Mouse (Mus musculus): ENCODE results near the gene Tshz2. TPM values are rescaled to one million over a fixed set of nuclear protein-coding genes. Genes with fewer than 3 reads are reported as not detected.

The Tshz2 gene
- polyA plus RNA-seq, 1 experiment from 2014 or later: 7.6 TPM

DNA sequence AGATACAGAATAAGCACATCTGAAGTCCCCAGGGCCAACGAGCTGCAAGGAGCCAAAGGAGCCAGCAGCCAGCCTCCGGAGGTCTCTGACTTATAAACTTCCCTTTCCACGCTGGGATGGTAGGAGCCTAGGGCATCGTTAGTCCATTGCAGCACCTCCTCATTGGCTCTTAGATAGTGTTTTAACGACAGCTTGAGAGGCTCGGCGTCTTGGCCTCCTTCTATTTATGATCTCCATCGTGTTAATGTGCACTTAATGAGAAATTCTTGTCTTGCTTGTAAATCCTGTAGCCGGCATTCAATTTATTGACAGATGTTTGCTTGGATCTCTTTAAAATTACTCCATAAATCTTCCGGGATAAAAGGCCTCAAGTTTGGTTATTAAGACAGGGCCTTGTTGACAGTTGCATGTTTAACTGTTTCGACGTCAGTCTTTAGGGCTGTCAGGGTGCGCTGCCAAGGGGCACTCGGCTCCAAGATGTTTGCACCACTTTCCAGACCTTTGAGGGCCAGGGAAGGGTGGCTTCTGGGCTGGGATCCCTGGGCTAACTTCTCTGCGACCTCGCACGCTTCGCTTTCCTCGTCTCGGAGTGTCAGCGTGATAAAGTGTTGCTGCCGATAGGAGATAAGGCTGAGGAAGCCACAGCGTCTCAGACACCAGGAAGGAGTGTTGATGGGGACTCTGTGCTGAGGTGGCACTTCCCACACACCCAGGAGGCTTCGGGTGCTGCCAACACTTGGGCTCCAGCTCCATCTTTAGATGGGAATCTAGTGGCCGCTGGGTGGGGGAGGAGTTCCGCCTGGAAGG is 150.3 kb downstream of the Tshz2 start:
- 25% methylated on average over 26 of the region's 26 CpGs for WGBS
- Histone ChIP-seq H3K27ac (peak overlapping the region; percentile 62; the same call in 1 of the 2 replicates), H3K4me3 (no peak overlapping the region), H3K27me3 (ENCODE audit: low read depth, poor library complexity, severe bottlenecking) (0 out of 2 replicates have a peak, but pooled peaks cover 3% of the 10 kb centered on the region), H3K9me3 (replicated peaks) (no peaks in the 10 kb centered on the region), H3K4me1 (peaks cover 64% of the 10 kb centered on the region), H3K36me3 (peaks cover 5% of the 10 kb centered on the region; the same call in 1 of the 2 replicates)
- DNase-seq (ENCODE audit: low spot score): no peak

DNA sequence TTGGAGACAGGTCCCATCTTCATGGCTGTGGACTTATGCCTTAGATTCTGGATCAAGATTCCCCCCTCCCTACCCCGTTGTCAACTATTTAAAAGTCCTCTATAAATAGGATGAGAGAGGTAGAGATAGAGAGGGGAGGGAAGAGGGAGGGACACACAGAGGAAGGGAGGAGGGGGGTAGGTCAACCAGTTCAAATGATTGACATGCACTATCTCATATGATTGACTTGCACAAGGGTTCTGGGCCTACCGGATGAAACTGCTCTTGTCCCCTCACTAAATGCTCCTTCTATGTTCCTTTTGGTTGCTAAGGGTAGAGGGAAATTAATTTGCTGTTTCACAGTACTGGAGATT is 150.8 kb downstream of the Tshz2 start:
- Histone ChIP-seq H3K4me3 (no peak overlapping the region), H3K36me3 (peaks cover 5% of the 10 kb centered on the region; the same call in 1 of the 2 replicates), H3K27me3 (ENCODE audit: low read depth, poor library complexity, severe bottlenecking) (0 out of 2 replicates have a peak, but pooled peaks cover 3% of the 10 kb centered on the region), H3K27ac (0 out of 2 replicates have a peak overlapping the region, but pooled peaks have one; percentile 62), H3K4me1 (peaks cover 69% of the 10 kb centered on the region), H3K9me3 (replicated peaks) (no peaks in the 10 kb centered on the region)
- no peak for DNase-seq (ENCODE audit: low spot score)
- 86% methylated on average over 2 of the region's 2 CpGs for WGBS

DNA sequence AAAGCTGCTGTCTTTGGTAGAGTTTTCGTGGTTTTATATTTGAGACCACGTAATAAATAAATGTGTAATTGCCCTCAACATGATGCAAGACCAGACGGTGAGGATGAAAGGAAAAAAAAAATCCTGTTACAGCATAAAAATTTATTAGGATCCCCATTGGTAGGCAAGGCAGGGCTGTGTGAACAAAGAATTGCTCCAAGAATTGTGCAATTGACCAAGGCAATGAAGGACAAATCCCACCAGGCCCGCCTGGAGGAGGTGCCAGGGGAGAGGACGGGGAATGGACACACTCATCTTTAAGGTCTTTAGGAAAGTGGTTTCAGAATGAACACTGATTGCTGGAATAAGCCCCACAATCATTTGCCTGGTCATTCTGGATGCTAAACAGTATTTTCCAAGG is 154.6 kb downstream of the Tshz2 start:
- Histone ChIP-seq H3K4me3 (no peak overlapping the region), H3K36me3 (peaks cover 5% of the 10 kb centered on the region; the same call in 1 of the 2 replicates), H3K27me3 (ENCODE audit: low read depth, poor library complexity, severe bottlenecking) (no peaks in the 10 kb centered on the region), H3K9me3 (replicated peaks) (no peaks in the 10 kb centered on the region), H3K27ac (peak overlapping the region; percentile 17; the same call in 1 of the 2 replicates), H3K4me1 (peaks cover 84% of the 10 kb centered on the region)
- DNase-seq (ENCODE audit: low spot score): peak; percentile 43
- 43% methylated on average over 5 of the region's 5 CpGs for WGBS

DNA sequence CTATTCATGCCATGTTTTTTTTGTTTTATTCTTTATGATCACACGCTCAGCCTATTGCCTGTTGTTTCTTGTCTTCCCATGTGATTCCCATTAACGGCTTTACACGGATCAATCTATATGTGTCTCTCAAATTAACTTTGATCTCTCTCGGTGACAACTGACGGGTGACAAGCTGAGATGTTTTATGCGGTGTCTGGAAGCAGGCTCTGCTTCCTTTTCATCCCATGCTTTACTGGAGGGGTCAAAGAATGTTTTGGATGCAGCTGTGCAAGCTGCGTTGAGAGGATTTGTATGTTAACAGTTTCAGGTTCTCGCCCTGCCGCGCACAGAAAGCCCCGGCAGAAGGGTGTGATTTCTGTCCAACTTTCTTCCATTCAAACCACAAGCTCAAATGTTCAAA is 155.1 kb downstream of the Tshz2 start:
- Histone ChIP-seq H3K4me1 (peaks cover 84% of the 10 kb centered on the region), H3K27ac (peak overlapping the region; percentile 17; the same call in 1 of the 2 replicates), H3K36me3 (peaks cover 5% of the 10 kb centered on the region; the same call in 1 of the 2 replicates), H3K9me3 (replicated peaks) (no peaks in the 10 kb centered on the region), H3K4me3 (no peak overlapping the region), H3K27me3 (ENCODE audit: low read depth, poor library complexity, severe bottlenecking) (no peaks in the 10 kb centered on the region)
- DNase-seq (ENCODE audit: low spot score): peak; percentile 47
- WGBS: 24% methylated on average over 11 of the region's 11 CpGs

DNA sequence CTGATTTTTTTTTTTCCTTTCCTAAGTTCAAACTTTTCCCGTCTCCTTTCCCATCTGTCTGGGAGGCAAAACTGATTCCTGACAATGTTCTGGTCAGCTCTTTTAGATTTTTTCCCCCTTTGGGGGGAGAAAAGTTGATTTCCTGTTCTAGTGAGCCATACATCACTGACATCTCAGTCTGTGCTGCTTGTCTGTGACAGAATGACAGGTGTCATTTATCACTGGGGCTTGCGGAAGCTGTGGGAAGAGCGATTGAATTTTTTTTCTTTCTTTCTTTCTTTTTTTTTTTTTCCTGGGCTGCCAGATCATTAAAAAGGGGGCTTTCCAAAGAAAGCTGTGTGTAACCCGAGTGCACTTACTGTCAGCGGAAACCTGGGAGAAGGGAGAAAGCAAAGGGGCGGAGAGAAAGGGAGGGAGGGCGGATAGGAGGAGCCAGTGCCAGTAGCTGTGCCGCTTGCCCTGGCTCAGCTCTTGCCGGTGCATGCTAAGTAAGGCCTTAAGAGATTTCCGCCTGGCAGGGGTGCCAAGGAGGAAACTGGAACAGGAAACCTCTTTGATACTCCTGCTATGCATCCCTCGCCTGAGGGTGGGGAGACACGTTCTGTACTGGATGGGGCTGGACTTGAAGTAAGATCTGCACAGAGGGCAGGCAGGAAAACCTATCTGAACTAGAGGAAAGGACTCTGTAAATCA is 157.8 kb downstream of the Tshz2 start:
- under 1% methylated on average over 12 of the region's 12 CpGs for WGBS
- no peaks in the 10 kb centered on the region for H3K9me3 ChIP-seq (replicated peaks)
- H3K4me3 ChIP-seq: peak overlapping the region; percentile 43
- H3K36me3 ChIP-seq: peaks cover under 1% of the 10 kb centered on the region; the same call in 1 of the 2 replicates
- H3K27me3 ChIP-seq (ENCODE audit: low read depth, poor library complexity, severe bottlenecking): no peaks in the 10 kb centered on the region
- peaks cover 80% of the 10 kb centered on the region for H3K4me1 ChIP-seq
- H3K27ac ChIP-seq: peak overlapping the region; percentile 82
- DNase-seq (ENCODE audit: low spot score): peak; percentile 71

DNA sequence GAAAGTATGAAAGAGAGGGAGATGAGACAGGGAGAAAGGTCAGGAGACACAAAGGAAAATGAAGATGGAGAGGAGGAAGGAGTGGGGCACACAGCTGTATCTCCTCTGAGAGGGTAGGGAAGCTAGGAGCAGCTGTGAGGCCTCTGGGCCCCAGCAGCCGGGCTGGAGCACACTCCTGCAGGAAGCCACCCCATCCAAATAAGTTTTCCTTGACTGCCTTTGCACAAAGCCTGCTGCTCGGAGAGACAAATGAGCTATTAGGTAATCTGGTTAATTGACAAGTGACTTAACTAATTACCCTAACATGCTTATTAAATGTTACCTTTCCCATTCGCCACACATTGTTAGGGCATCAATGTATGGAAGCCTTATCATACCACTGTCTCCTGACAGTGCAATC is 159.9 kb downstream of the Tshz2 start:
- Histone ChIP-seq H3K27ac (peak overlapping the region; percentile 79), H3K9me3 (replicated peaks) (no peaks in the 10 kb centered on the region), H3K36me3 (no peaks in the 10 kb centered on the region), H3K27me3 (ENCODE audit: low read depth, poor library complexity, severe bottlenecking) (no peaks in the 10 kb centered on the region), H3K4me1 (peaks cover 65% of the 10 kb centered on the region), H3K4me3 (no peak overlapping the region)
- WGBS: 33% methylated on average over 3 of the region's 3 CpGs
- no peak for DNase-seq (ENCODE audit: low spot score)

DNA sequence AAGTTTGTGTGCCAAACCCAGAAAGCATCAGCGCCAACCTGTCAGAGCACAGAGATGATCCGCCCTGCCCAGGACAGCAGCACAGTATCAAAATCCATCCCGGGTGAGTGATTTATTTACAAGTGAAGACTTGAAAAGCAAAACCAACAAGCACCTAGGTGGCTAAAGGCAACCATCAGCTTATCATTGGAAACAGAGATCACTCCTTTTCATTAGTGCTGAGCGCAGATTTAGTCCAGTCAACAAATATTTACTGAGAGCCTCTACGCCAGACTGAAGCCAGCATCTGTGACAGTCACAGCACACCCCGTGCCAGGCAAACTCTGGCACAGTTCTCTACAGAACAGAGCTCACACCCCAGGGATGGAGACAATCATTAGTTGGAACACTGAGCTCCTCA is 169.4 kb downstream of the Tshz2 start:
- Histone ChIP-seq H3K4me1 (peaks cover 14% of the 10 kb centered on the region), H3K9me3 (replicated peaks) (no peaks in the 10 kb centered on the region), H3K27me3 (ENCODE audit: low read depth, poor library complexity, severe bottlenecking) (no peaks in the 10 kb centered on the region), H3K27ac (no peak overlapping the region), H3K36me3 (peaks cover 3% of the 10 kb centered on the region; the same call in 1 of the 2 replicates), H3K4me3 (no peak overlapping the region)
- WGBS: 94% methylated on average over 6 of the region's 6 CpGs
- no peak for DNase-seq (ENCODE audit: low spot score)

DNA sequence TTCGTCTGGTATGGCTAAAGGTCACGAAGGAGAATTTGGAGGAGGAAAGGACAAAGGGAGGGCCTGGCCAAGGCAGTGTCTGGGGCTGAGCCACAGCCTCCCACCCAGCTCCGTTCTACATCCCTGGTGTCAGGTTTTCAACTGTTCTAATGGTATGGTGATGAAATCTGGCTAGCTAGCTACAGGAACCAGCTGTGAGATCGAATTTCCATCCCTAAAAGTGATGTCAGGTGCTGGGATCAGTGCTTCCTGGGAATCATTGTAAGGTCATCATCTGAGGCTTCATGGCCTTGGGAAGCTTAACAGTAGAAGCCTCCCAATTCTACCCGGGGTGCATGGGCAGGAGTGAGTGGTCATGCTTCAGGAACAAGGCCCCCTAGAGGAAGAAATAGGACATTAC is 171.6 kb downstream of the Tshz2 start:
- peaks cover 3% of the 10 kb centered on the region; the same call in 1 of the 2 replicates for H3K36me3 ChIP-seq
- H3K27ac ChIP-seq: 0 out of 2 replicates have a peak overlapping the region, but pooled peaks have one; percentile 30
- H3K4me1 ChIP-seq: peaks cover 27% of the 10 kb centered on the region
- H3K9me3 ChIP-seq (replicated peaks): no peaks in the 10 kb centered on the region
- no peaks in the 10 kb centered on the region for H3K27me3 ChIP-seq (ENCODE audit: low read depth, poor library complexity, severe bottlenecking)
- 62% methylated on average over 5 of the region's 5 CpGs for WGBS
- DNase-seq (ENCODE audit: low spot score): no peak
- H3K4me3 ChIP-seq: no peak overlapping the region

DNA sequence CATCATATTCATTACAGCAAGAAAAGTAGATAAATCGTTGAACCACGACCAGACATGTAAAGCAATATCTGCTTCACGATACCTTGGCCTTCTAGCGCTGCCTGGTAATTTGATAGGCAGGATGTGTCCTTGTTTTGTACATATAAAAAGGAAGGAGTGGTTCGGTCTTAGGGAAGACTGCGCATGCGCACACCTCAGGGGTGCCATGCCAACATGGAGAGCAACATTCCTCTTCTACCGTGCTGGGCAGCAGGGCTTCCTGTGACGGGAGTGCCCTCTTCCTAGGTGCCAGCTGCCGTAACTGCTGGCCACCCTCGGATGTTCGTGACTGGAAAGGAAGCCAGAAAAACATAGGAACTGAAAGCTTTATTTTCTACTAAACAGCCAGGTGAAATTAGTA is 172.7 kb downstream of the Tshz2 start:
- Histone ChIP-seq H3K9me3 (replicated peaks) (no peaks in the 10 kb centered on the region), H3K4me1 (peaks cover 36% of the 10 kb centered on the region), H3K27ac (no peak overlapping the region), H3K4me3 (no peak overlapping the region), H3K36me3 (peaks cover 3% of the 10 kb centered on the region; the same call in 1 of the 2 replicates), H3K27me3 (ENCODE audit: low read depth, poor library complexity, severe bottlenecking) (no peaks in the 10 kb centered on the region)
- WGBS: 95% methylated on average over 12 of the region's 12 CpGs
- DNase-seq (ENCODE audit: low spot score): no peak

DNA sequence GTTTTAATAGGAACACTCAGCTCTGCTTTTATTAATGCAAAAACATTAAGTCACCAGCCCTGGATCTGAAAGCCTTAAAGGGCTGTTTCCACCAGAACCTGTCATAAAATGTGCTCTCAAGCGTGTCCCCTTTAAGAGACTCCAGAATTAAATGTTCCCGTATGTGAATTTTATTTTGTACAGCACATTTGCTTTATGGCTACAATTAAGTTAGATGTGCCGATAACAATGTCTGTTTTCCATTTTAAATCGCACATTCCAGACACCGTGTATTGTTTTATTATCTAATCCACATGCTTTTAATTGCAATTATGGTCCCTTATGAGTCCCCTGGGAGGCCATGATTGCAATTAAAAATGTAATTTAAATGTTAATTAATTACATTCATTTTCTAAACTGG is 178.8 kb downstream of the Tshz2 start:
- Histone ChIP-seq H3K9me3 (replicated peaks) (no peaks in the 10 kb centered on the region), H3K27me3 (ENCODE audit: low read depth, poor library complexity, severe bottlenecking) (no peaks in the 10 kb centered on the region), H3K4me1 (peaks cover 65% of the 10 kb centered on the region), H3K27ac (no peak overlapping the region), H3K4me3 (no peak overlapping the region), H3K36me3 (no peaks in the 10 kb centered on the region)
- 40% methylated on average over 5 of the region's 5 CpGs for WGBS
- no peak for DNase-seq (ENCODE audit: low spot score)

DNA sequence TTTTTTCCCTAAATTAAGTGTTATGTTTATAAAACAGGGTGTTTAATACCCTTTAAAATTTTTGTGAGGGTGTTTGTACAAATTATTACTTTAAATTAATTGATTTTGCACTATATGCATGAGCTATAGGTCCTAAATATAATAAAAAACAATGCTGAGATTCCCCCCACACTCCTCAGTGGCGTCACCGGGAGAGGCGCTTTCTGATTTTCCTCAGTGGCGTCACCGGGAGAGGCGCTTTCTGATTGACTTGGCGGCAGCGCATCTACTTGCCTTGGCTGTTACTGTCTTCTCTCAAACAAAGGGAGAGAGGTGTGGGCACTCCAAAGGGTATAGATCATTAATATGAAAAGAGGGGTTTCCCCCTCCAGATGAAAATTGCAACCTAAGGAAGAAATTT is 179.2 kb downstream of the Tshz2 start:
- no peak for DNase-seq (ENCODE audit: low spot score)
- peak overlapping the region; percentile 28; the same call in 1 of the 2 replicates for H3K27ac ChIP-seq
- WGBS: 85% methylated on average over 8 of the region's 8 CpGs
- H3K9me3 ChIP-seq (replicated peaks): no peaks in the 10 kb centered on the region
- peaks cover 65% of the 10 kb centered on the region for H3K4me1 ChIP-seq
- no peak overlapping the region for H3K4me3 ChIP-seq
- no peaks in the 10 kb centered on the region for H3K27me3 ChIP-seq (ENCODE audit: low read depth, poor library complexity, severe bottlenecking)
- no peaks in the 10 kb centered on the region for H3K36me3 ChIP-seq

DNA sequence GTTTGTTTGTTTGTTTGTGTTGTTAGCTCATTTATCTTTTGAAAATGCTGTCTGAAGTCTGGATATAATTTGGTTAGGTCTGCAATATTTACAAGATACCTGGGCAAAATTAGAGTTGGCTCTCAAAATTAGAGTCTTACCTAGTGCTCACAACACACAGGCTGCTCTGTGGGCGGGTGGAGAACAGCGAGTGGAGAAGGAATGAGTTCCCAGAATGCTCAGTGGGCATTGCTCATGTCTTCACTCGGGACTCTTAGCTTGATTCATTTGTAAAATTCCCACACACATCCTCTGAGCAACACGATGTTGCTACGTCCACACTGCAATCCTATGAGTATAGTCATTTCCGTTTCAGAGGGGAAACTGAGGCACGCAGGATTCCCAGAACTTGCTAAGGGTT is 180.1 kb downstream of the Tshz2 start:
- DNase-seq (ENCODE audit: low spot score): no peak
- peaks cover 57% of the 10 kb centered on the region for H3K4me1 ChIP-seq
- no peaks in the 10 kb centered on the region for H3K27me3 ChIP-seq (ENCODE audit: low read depth, poor library complexity, severe bottlenecking)

DNA sequence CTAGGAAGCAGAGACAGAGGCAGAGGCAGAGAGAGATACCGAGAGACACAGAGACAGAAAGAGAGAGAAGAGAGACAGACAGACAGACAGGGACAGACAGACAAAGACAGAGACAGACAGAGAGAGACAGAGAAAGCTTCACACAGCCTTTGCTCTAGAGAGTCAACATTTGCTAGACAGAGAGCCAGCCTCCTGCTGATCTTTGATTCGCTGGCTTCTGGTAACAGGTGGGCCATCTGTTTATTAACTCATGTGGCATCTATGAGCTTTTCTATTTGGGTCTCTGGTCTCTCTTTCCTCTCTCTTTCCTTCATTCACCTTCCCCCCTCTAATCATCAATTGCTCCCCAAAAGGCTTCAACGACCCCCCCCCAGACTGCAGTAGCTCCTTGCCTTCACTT is 181.5 kb downstream of the Tshz2 start:
- Histone ChIP-seq H3K36me3 (no peaks in the 10 kb centered on the region), H3K9me3 (replicated peaks) (no peaks in the 10 kb centered on the region), H3K27me3 (ENCODE audit: low read depth, poor library complexity, severe bottlenecking) (no peaks in the 10 kb centered on the region), H3K4me1 (peaks cover 51% of the 10 kb centered on the region), H3K4me3 (no peak overlapping the region), H3K27ac (peak overlapping the region; percentile 72)
- 86% methylated on average over 3 of the region's 3 CpGs for WGBS
- DNase-seq (ENCODE audit: low spot score): no peak

More for the DNA sequence above, 180.1 kb downstream of the Tshz2 start:
- WGBS: 93% methylated on average over 7 of the region's 7 CpGs
- peak overlapping the region; percentile 6; the same call in 1 of the 2 replicates for H3K27ac ChIP-seq
- no peak overlapping the region for H3K4me3 ChIP-seq
- no peaks in the 10 kb centered on the region for H3K36me3 ChIP-seq
- H3K9me3 ChIP-seq (replicated peaks): no peaks in the 10 kb centered on the region

All from limb, embryonic 10.5 days (tissue).